Mouse (Mus musculus) heart, embryonic 16.5 days (tissue): ENCODE measurements around the gene Grin2c. TPM values are rescaled to one million over a fixed set of nuclear protein-coding genes. Genes with fewer than 3 reads are reported as not detected.

Source experiments
- ATAC-seq: fragments of 200-750 bp; cut with Nextera tagmentation; replicated peaks from 2 replicates; pipeline ENCODE4 v1.8.0; 2017; ENCODE audit warnings: moderate number of reproducible peaks; ENCODE audit not compliant: insufficient read depth, low FRiP score; ENCODE audit errors: extremely low read depth
- H3K27ac ChIP-seq: fragments of 300-500 bp; sonication (generic); 2 replicates; pipeline ENCODE4 v1.5.1; 2014; ENCODE audit warnings: mild to moderate bottlenecking, low read length, control low read depth, moderate library complexity
- H3K27me3 ChIP-seq: fragments of 300-500 bp; sonication (generic); 2 replicates; pipeline ENCODE4 v1.6.1; 2014; ENCODE audit warnings: low read length, mixed read lengths; ENCODE audit not compliant: control insufficient read depth, insufficient read depth
- H3K36me3 ChIP-seq: fragments of 300-500 bp; sonication (generic); 2 replicates; pipeline ENCODE4 v1.6.1; 2014; ENCODE audit not compliant: control insufficient read depth, insufficient read depth
- H3K4me1 ChIP-seq: fragments of 300-500 bp; sonication (generic); 2 replicates; pipeline ENCODE4 v1.6.1; 2014; ENCODE audit warnings: low read length, mixed read lengths; ENCODE audit not compliant: control insufficient read depth, insufficient read depth
- H3K4me2 ChIP-seq: fragments of 300-500 bp; sonication (generic); 2 replicates; pipeline ENCODE4 v1.6.1; 2014; ENCODE audit warnings: low read depth, mild to moderate bottlenecking, control low read depth, low read length
- H3K4me3 ChIP-seq: fragments of 300-500 bp; sonication (generic); 2 replicates; pipeline ENCODE4 v1.5.1; 2014; ENCODE audit warnings: mild to moderate bottlenecking, control low read depth, low read length
- H3K9ac ChIP-seq: fragments of 300-500 bp; sonication (generic); 2 replicates; pipeline ENCODE4 v1.6.1; 2014; ENCODE audit warnings: low read length, control low read depth
- H3K9me3 ChIP-seq: fragments of 300-500 bp; sonication (generic); replicated peaks from 2 replicates; pipeline ENCODE4 v1.6.1; 2016; ENCODE audit warnings: low read length; ENCODE audit not compliant: control insufficient read depth
- WGBS: fragments of 180-500 bp; shearing (Covaris S2); extraction: QIAGEN DNeasy Blood & Tissue Kit; methylation state at CpG from one replicate; pipeline ENCODE4 v1.1.7; 2014; 5-methylcytosine and 5-hydroxymethylcytosine counted together
- polyA plus RNA-seq: library from polyadenylated mRNA; unstranded; fragments of >200 nt; fragmentation: Nextera tagmentation; extraction: Ambion mirVana; gene quantifications from 2 replicates; pipeline ENCODE4 v1.2.1, GENCODE M21; 2015

Gene Grin2c
- polyA plus RNA-seq, 1 experiment from 2014 or later, result 0.21 TPM

DNA sequence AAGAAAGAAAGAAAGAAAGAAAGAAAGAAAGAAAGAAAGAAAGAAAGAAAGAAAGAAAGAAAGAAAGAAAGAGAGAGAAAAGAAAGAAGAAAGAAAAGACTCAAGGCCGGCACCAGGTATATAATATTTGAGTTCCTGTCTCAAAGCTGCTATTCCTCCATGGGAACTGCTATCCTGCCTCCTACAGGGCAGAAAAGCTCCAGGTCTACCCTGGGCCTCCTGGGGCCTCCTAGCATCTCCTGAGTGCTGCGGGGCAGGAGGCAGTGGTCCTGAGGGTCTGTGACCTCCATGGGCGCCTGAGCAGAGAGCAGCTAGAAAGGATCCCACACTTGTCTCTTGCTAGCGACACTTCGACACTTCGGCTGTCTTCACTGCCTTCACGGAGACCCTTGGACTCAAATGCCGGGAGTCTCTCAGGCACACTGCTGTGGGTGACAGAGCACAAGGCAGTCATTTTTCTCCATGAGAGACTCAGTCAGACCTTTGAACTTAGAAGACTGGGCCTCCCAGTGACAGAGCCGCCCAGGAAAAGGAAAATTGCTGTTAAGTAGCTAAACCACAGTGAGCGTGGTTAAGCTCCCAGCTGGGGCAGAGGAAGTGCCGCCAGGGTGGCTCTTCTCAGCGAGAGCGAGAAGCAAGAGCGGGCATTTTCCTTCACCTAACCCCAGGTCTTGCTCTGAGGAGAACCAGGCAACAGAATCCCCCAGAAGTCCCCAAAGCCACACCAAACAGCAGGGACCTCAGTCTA is 35.7 kb downstream of the Grin2c start:
- 0 out of 2 replicates have a peak, but pooled peaks cover 2% of the 10 kb centered on the region for H3K27me3 ChIP-seq
- H3K36me3 ChIP-seq, result no peaks in the 10 kb centered on the region
- no peak overlapping the region; the same call in 1 of the 2 replicates for H3K4me2 ChIP-seq
- H3K4me3 ChIP-seq, result no peak overlapping the region
- H3K9ac ChIP-seq, result 0 out of 2 replicates have a peak overlapping the region, but pooled peaks have one; percentile 22
- peaks cover 37% of the 10 kb centered on the region for H3K4me1 ChIP-seq
- no peak; the same call in 1 of the 2 replicates for ATAC-seq
- H3K27ac ChIP-seq, result peak overlapping the region; percentile 74
- WGBS, result 62% methylated on average over 14 of the region's 14 CpGs
- no peaks in the 10 kb centered on the region for H3K9me3 ChIP-seq

DNA sequence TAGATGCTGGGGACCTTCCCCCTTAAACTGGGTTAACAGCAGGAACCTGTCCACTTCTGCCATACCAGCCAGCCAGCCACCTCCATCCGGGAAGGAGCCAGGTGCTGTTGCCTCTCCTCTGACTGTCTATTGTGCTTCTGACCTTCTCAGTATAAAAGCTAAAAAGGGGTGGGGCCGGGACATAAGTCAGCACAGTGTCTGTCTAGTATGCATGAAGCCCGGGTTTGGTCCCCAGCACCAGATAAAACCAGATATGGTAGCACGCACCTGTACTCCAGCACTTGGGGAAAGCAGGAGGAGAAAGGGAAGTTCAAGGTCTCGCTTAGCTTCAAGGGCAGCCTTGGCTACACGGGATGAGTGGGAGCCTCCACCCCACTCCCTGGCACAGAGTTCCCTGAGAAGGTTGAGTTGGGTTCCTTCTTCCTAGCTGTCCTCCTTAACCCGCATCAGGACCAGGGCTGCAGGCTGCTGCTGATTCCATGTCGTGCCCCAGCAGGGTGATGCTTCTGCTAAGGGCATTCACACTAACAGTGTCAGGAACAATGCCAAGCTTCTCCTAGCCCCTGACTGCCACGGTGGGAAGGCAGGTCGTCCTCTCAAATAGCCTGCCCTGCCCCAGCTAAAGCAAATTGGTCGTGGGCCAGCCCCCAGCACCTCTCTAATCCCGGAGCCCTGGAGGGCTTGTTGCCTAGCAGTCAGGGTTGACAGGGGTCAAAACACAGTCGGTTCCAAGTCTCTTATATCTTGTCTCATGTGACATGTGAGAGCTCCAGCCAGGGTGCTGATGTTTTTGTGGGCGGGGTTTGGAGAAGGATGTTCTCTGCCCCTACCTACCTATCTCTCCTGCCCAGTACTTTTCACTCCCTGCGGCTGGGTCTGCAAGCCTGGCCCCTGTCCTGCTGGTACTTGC is 37.8 kb downstream of the Grin2c start:
- Histone ChIP-seq H3K27ac (no peak overlapping the region), H3K9ac (no peak overlapping the region), H3K9me3 (no peaks in the 10 kb centered on the region), H3K4me3 (no peak overlapping the region), H3K36me3 (no peaks in the 10 kb centered on the region), H3K27me3 (0 out of 2 replicates have a peak, but pooled peaks cover 2% of the 10 kb centered on the region), H3K4me1 (peaks cover 41% of the 10 kb centered on the region), H3K4me2 (no peak overlapping the region)
- 43% methylated on average over 15 of the region's 15 CpGs for WGBS
- ATAC-seq, result peak; percentile 45

DNA sequence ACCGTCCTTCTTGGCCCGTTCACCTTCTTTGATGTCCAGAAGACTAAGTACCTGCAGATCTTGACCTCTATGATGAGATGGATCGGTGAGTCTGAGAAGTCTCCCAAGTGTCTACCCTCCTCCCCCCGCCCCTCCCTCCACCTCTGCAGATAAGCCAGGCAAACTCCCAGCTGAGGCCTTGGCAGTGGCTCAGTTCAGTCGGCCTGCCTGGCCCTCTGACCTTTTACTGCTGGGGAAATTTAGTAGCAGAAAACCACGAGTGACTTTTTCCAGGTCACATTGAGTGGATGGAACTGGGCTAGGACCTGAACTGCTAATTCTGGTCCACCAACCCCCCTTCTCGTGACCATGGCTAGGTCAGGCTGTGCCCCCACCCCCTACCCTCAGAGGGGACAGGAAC is 38.6 kb downstream of the Grin2c start:
- WGBS, result 54% methylated on average over 7 of the region's 7 CpGs
- H3K4me1 ChIP-seq, result peaks cover 47% of the 10 kb centered on the region
- no peak for ATAC-seq
- H3K9me3 ChIP-seq, result no peaks in the 10 kb centered on the region
- no peaks in the 10 kb centered on the region for H3K36me3 ChIP-seq
- no peak overlapping the region for H3K4me3 ChIP-seq
- no peak overlapping the region for H3K4me2 ChIP-seq
- H3K27me3 ChIP-seq, result no peaks in the 10 kb centered on the region
- no peak overlapping the region for H3K9ac ChIP-seq
- H3K27ac ChIP-seq, result no peak overlapping the region

DNA sequence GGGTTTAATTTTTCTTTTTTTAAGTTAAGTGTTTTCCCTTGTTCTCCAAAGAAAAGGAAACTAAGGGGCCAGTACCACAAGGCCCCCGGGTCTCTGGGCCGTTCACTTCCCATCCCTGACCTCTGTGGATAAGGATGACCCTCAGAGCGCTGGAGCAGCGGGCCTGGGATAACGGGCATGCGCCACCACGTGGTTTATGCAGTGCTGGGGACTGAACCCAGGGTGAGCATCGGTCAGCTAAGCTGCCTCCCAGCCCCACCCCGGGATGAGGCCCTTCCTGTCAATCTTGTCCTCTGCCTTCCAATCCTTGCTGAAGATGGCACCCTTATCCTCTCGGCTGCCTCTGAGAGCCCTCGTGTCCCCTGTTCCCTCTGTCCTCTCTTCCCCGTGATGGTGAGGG is 39.4 kb downstream of the Grin2c start:
- H3K4me3 ChIP-seq, result no peak overlapping the region
- ATAC-seq, result no peak
- 47% methylated on average over 12 of the region's 12 CpGs for WGBS
- H3K9me3 ChIP-seq, result no peaks in the 10 kb centered on the region
- H3K9ac ChIP-seq, result no peak overlapping the region
- H3K36me3 ChIP-seq, result no peaks in the 10 kb centered on the region
- H3K4me1 ChIP-seq, result peaks cover 55% of the 10 kb centered on the region
- H3K27me3 ChIP-seq, result no peaks in the 10 kb centered on the region
- no peak overlapping the region for H3K4me2 ChIP-seq
- H3K27ac ChIP-seq, result no peak overlapping the region

DNA sequence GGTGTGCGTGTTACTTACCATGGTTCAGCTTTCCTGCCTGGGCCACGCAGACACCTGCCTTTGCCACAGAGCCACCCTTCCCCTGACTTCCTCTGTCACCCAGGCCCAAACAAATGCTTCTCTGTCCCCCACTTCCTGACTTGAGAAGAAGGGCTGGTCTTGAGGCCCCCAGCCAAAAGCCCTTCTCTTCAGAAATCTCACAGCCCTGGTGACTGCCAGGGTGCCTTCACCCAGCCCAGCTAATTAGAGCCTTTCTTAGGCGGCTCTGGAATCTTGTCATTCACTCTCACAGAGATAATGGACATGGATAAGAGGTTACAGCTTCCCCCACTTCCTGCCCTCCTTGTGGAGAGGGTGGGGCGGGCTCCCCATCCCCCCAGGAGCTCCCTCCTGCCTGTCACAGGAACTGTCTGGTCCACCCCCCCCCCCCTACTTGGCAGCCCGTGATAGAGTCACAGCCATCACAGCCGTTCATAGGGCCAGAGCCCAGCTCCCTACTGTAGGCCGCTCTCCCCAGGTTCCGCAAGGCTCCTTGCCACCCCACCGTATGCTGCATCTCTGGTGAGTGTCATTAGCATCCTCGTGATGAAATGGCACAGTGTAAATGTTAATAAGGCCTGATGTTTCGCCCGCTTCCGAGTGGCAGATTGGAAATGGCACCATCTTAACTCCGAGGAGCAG is 40.1 kb downstream of the Grin2c start:
- H3K36me3 ChIP-seq, result no peaks in the 10 kb centered on the region
- no peaks in the 10 kb centered on the region for H3K27me3 ChIP-seq
- WGBS, result 47% methylated on average over 14 of the region's 14 CpGs
- H3K4me1 ChIP-seq, result peaks cover 62% of the 10 kb centered on the region
- peak overlapping the region; percentile 11; the same call in 1 of the 2 replicates for H3K9ac ChIP-seq
- no peak overlapping the region for H3K4me2 ChIP-seq
- ATAC-seq, result 0 out of 2 replicates have a peak, but pooled peaks have one; percentile 11
- H3K4me3 ChIP-seq, result no peak overlapping the region
- H3K27ac ChIP-seq, result peak overlapping the region; percentile 58; the same call in 1 of the 2 replicates
- no peaks in the 10 kb centered on the region for H3K9me3 ChIP-seq

DNA sequence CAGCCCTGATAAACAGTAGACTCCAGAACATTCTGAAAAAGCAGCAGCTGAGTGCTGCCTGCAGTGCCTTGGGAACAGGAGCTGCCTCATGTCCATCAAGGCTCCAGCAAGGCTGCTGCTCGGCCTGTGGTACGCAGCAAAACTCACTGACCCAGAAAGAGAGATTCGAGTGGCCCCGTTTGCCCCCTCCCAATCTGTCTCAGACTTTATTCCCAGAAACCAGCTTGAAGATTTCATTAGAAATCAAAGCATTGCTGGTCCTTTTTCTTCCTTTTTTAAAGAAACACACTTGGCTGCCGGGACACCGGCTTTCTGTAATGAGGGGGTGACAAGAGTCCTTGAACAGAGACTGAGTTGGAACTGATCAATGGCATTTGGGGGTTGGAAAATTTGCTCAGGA is 41.7 kb downstream of the Grin2c start:
- Histone ChIP-seq H3K27ac (no peak overlapping the region), H3K36me3 (no peaks in the 10 kb centered on the region), H3K9me3 (no peaks in the 10 kb centered on the region), H3K4me2 (no peak overlapping the region), H3K4me1 (peaks cover 68% of the 10 kb centered on the region), H3K9ac (no peak overlapping the region), H3K4me3 (no peak overlapping the region), H3K27me3 (no peaks in the 10 kb centered on the region)
- ATAC-seq, result no peak
- whole genome bisulfite sequencing, result 74% methylated on average over 6 of the region's 6 CpGs

DNA sequence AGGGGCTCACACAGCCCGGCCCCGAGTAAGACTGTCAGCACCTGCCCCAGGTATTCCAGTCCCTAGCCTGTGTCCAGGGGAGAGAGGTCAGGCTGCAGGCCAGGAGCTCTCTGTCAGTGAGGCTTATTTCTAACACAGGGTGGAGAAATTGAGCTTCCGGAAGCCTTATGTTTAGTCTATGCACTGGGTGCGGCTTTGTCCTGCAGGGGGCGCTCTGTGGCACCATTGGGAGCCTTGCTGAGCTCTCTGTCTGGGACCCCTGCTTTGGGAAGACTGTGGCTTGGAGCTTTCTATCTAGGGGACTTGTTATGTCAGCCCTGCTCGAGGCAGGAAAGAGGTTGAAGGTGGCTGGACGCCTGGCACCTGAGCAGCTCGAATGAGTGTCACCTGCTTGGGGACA is 42.2 kb downstream of the Grin2c start:
- Histone ChIP-seq H3K27me3 (no peaks in the 10 kb centered on the region), H3K4me2 (no peak overlapping the region), H3K4me3 (no peak overlapping the region), H3K9me3 (no peaks in the 10 kb centered on the region), H3K4me1 (peaks cover 67% of the 10 kb centered on the region), H3K9ac (no peak overlapping the region), H3K27ac (no peak overlapping the region), H3K36me3 (no peaks in the 10 kb centered on the region)
- no peak for ATAC-seq
- 45% methylated on average over 8 of the region's 8 CpGs for WGBS

DNA sequence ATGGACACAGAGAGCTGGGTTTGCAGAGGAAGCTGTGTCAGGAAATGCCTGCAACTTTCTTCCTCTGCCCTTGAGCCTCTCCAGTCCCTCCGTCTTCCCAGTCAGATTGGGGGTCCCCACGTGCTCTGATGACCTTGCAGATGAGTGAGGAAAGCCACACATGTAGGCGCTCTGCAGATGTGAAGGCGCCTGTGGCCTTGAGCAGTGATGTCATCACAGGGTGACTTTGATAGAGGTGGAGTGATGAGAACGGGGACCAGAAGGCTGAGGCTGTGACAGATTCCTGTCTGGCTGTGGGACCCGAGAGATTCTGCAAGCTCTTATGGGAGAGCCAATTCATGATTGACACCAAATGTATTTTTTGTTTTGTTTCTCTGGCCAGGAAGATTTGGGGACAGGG is 43.2 kb downstream of the Grin2c start:
- Histone ChIP-seq H3K27ac (0 out of 2 replicates have a peak overlapping the region, but pooled peaks have one; percentile 38), H3K4me2 (no peak overlapping the region), H3K27me3 (no peaks in the 10 kb centered on the region), H3K4me1 (peaks cover 68% of the 10 kb centered on the region), H3K4me3 (no peak overlapping the region), H3K9ac (peak overlapping the region; percentile 18; the same call in 1 of the 2 replicates), H3K36me3 (no peaks in the 10 kb centered on the region), H3K9me3 (no peaks in the 10 kb centered on the region)
- no peak for ATAC-seq
- WGBS, result 20% methylated on average over 6 of the region's 6 CpGs
